Comparison of ENCODE assay signal across 28 mouse cellular contexts in genomic region chr3:96118142-96118541, GRCm38 (mm10). TPM values are rescaled to one million over a fixed set of nuclear protein-coding genes. Genes with fewer than 3 reads are reported as not detected.
DNase-seq lines count a peak whose midpoint lies in the region; ATAC-seq and TF ChIP-seq lines count a peak whose summit lies in the region.
"Had no signal": no experiment of that assay in that cellular context is flagged by ENCODE, and none has a peak within 500 bp of the region (broad histone marks: within the 10 kb centered on the region; RNA-seq: fewer than 3 reads in every experiment).

No protein-coding gene starts in this region.

- no peak for TF ChIP-seq POLR2A in MEL (IDR thresholded peaks at IDR 0.05; ENCODE audit: control insufficient read depth in 1 of 2, insufficient read depth in 1 of 2, low read depth in 1 of 2, low read length in 2 of 2, poor library complexity in 1 of 2)

- peak in 1 of 2 experiments; percentile 10; a peak in 1 of 4 replicates for TF ChIP-seq EP300 in MEL (IDR thresholded peaks at IDR 0.05; ENCODE audit: low read depth in 1 of 2, low read length in 2 of 2)

- ATAC-seq in megakaryocyte-erythroid progenitor cell, adult 5-6 weeks (replicated peaks; ENCODE audit: low FRiP score, low TSS enrichment, poor library complexity, severe bottlenecking) = peak; percentile 52; the same call in 1 of the 2 replicates
- ATAC-seq in midbrain, embryonic 14.5 days (ENCODE audit: low FRiP score, low TSS enrichment) = no peak
- no peak for ATAC-seq in midbrain, embryonic 16.5 days
- ATAC-seq: forebrain, embryonic 14.5 days; hindbrain, postnatal 0 days; intestine, embryonic 15.5 days; midbrain, embryonic 13.5 days; Patski had no signal

- DNase-seq in layer of hippocampus, adult 9-11 months = peak; percentile 27
- DNase-seq in layer of hippocampus, adult 11-12 months (ENCODE audit: low spot score) = no peak
- DNase-seq in MEL (ENCODE audit: low read depth, low spot score) = peak; percentile 63
- DNase-seq in brain, adult 2 months (ENCODE audit: low read depth, low spot score) = peak; percentile 77
- no peak for DNase-seq in midbrain, embryonic 10.5 days (ENCODE audit: low spot score)
- DNase-seq in midbrain, embryonic 14.5 days = no peak
- DNase-seq: adrenal gland, postnatal 14 days; cerebellum, adult 2 months; cerebellum, postnatal 25 days; gastrocnemius, postnatal 14 days; heart, adult 11 months; kidney, adult 2 months; kidney, postnatal 36 days; left cerebral cortex, postnatal 4 days; lung, adult 2 months; lung, postnatal 10 days; right cerebral cortex, postnatal 4 days had no signal

- TF ChIP-seq RAD21 in MEL (IDR thresholded peaks at IDR 0.05; ENCODE audit: low read depth, low read length) = no peak

- TF ChIP-seq CTCF in MEL (IDR thresholded peaks at IDR 0.05 in 2 of 3, conservative IDR thresholded peaks at IDR 0.05 in 1 of 3; ENCODE audit: control insufficient read depth in 1 of 3, insufficient read depth in 1 of 3, low read depth in 2 of 3, low read length in 3 of 3, poor library complexity in 1 of 3, severe bottlenecking in 1 of 3) = no peak

- H3K9me3 ChIP-seq in MEL (replicated peaks; ENCODE audit: insufficient read depth, low read length) = no peaks in the 10 kb centered on the region
- H3K9me3 ChIP-seq in midbrain, embryonic 10.5 days (replicated peaks) = no peaks in the 10 kb centered on the region
- H3K9me3 ChIP-seq in midbrain, embryonic 14.5 days (ENCODE audit: control insufficient read depth, low read length) = no peaks in the 10 kb centered on the region
- H3K9me3 ChIP-seq in midbrain, embryonic 16.5 days (replicated peaks; ENCODE audit: control insufficient read depth, low read length, poor library complexity, severe bottlenecking) = no peaks in the 10 kb centered on the region
- H3K9me3 ChIP-seq: heart, embryonic 10.5 days; heart, embryonic 15.5 days; intestine, embryonic 15.5 days; midbrain, embryonic 13.5 days had no signal

- no peak overlapping the region for H3K27ac ChIP-seq in MEL (ENCODE audit: control insufficient read depth, low read depth, low read length)
- H3K27ac ChIP-seq in midbrain, embryonic 10.5 days (replicated peaks) = no peak overlapping the region
- no peak overlapping the region for H3K27ac ChIP-seq in midbrain, embryonic 14.5 days (replicated peaks; ENCODE audit: low read depth, low read length)
- no peak overlapping the region for H3K27ac ChIP-seq in midbrain, embryonic 16.5 days (ENCODE audit: low read length)
- H3K27ac ChIP-seq: heart, embryonic 10.5 days; heart, embryonic 15.5 days; hindbrain, postnatal 0 days; intestine, embryonic 15.5 days; liver, embryonic 14.5 days; midbrain, embryonic 13.5 days had no signal

- no peak overlapping the region for H3K4me2 ChIP-seq in midbrain, embryonic 14.5 days (ENCODE audit: low read length)
- H3K4me2 ChIP-seq in midbrain, embryonic 16.5 days (ENCODE audit: low read length) = no peak overlapping the region
- H3K4me2 ChIP-seq: heart, embryonic 15.5 days; intestine, embryonic 15.5 days; midbrain, embryonic 13.5 days had no signal

- H3K4me1 ChIP-seq in MEL (ENCODE audit: control insufficient read depth in 1 of 2, insufficient read depth in 2 of 2, low read length in 2 of 2) = peaks cover 3 to 10% of the 10 kb centered on the region in 2 experiments
- H3K4me1 ChIP-seq in midbrain, embryonic 10.5 days = no peaks in the 10 kb centered on the region
- no peaks in the 10 kb centered on the region for H3K4me1 ChIP-seq in midbrain, embryonic 14.5 days (ENCODE audit: control insufficient read depth, insufficient read depth, low read length)
- no peaks in the 10 kb centered on the region for H3K4me1 ChIP-seq in midbrain, embryonic 16.5 days (ENCODE audit: control insufficient read depth, insufficient read depth, low read length)
- H3K4me1 ChIP-seq: intestine, embryonic 15.5 days; midbrain, embryonic 13.5 days had no signal

- peaks cover 3% of the 10 kb centered on the region for H3K79me2 ChIP-seq in MEL (ENCODE audit: control insufficient read depth, insufficient read depth, low read length, poor library complexity)

- peaks cover 3 to 14% of the 10 kb centered on the region in 2 experiments; a peak in 3 of 4 replicates for H3K36me3 ChIP-seq in MEL (ENCODE audit: control insufficient read depth in 1 of 2, insufficient read depth in 2 of 2, low read length in 2 of 2)
- no peaks in the 10 kb centered on the region for H3K36me3 ChIP-seq in midbrain, embryonic 10.5 days
- no peaks in the 10 kb centered on the region for H3K36me3 ChIP-seq in midbrain, embryonic 14.5 days (ENCODE audit: control insufficient read depth, insufficient read depth, low read length)
- H3K36me3 ChIP-seq in midbrain, embryonic 16.5 days (ENCODE audit: control insufficient read depth, insufficient read depth, low read length) = no peaks in the 10 kb centered on the region
- H3K36me3 ChIP-seq: heart, embryonic 10.5 days; heart, embryonic 15.5 days; intestine, embryonic 15.5 days; midbrain, embryonic 13.5 days had no signal

- no peaks in the 10 kb centered on the region for H3K27me3 ChIP-seq in MEL (ENCODE audit: control insufficient read depth in 1 of 2, insufficient read depth in 2 of 2, low read length in 2 of 2)
- no peaks in the 10 kb centered on the region for H3K27me3 ChIP-seq in midbrain, embryonic 10.5 days (ENCODE audit: low read depth, poor library complexity, severe bottlenecking)
- no peaks in the 10 kb centered on the region for H3K27me3 ChIP-seq in midbrain, embryonic 14.5 days (ENCODE audit: control insufficient read depth, insufficient read depth, low read length)
- H3K27me3 ChIP-seq in midbrain, embryonic 16.5 days (ENCODE audit: control insufficient read depth, insufficient read depth, low read depth, low read length) = no peaks in the 10 kb centered on the region
- H3K27me3 ChIP-seq: CH12.LX; heart, embryonic 15.5 days; intestine, embryonic 15.5 days; midbrain, embryonic 13.5 days; Patski had no signal

- no peak overlapping the region for H3K4me3 ChIP-seq in MEL (ENCODE audit: control insufficient read depth in 1 of 2, insufficient read depth in 1 of 2, low read depth in 2 of 2, low read length in 2 of 2)
- H3K4me3 ChIP-seq in midbrain, embryonic 10.5 days = no peak overlapping the region
- no peak overlapping the region for H3K4me3 ChIP-seq in midbrain, embryonic 14.5 days (replicated peaks; ENCODE audit: low read depth, low read length)
- no peak overlapping the region for H3K4me3 ChIP-seq in midbrain, embryonic 16.5 days (ENCODE audit: low read depth, low read length)
- H3K4me3 ChIP-seq: heart, embryonic 10.5 days; heart, embryonic 15.5 days; intestine, embryonic 15.5 days; midbrain, embryonic 13.5 days had no signal

- 90% methylated on average over 2 of the region's 2 CpGs for WGBS in midbrain, embryonic 10.5 days
- WGBS in midbrain, embryonic 14.5 days = 82% methylated on average over 2 of the region's 2 CpGs
- WGBS in midbrain, embryonic 16.5 days = 74% methylated on average over 2 of the region's 2 CpGs

- H3K9ac ChIP-seq in MEL (ENCODE audit: control insufficient read depth, low read depth, low read length, poor library complexity, severe bottlenecking) = no peak overlapping the region
- H3K9ac ChIP-seq in midbrain, embryonic 14.5 days (replicated peaks; ENCODE audit: low read length) = no peak overlapping the region
- H3K9ac ChIP-seq in midbrain, embryonic 16.5 days (ENCODE audit: low read depth, low read length) = no peak overlapping the region
- H3K9ac ChIP-seq: heart, embryonic 15.5 days; intestine, embryonic 15.5 days; liver, embryonic 14.5 days; midbrain, embryonic 13.5 days had no signal

RNA-seq across cellular contexts. Expression of gene Otud7b, which starts 13.8 kb away (rescaled TPM):
- 25.8 and 27.5 TPM in 2 replicates for total RNA-seq in MEL (2012; rRNA removed)
- 10 to 100 TPM; 17.9 to 24.4 TPM for polyA plus RNA-seq in MEL (2012; ENCODE audit: insufficient read depth in 1 of 2, insufficient read length in 2 of 2, low read depth in 1 of 2, low replicate concordance in 2 of 2, missing spikeins in 1 of 2)
- 9.7 and 12.3 TPM in 2 replicates for total RNA-seq in megakaryocyte-erythroid progenitor cell, adult 5-6 weeks (2014; fragmentation: Nextera tagmentation)
- total RNA-seq in megakaryocyte-erythroid progenitor cell, adult 5-6 weeks (2017) = 11.7 and 15.5 TPM in 2 replicates
- polyA plus RNA-seq in midbrain, embryonic 10.5 days (2016; fragmentation: Nextera tagmentation; extraction: Ambion mirVana) = 16.5 and 18.9 TPM in 2 replicates
- 5.3 and 6.1 TPM in 2 replicates for polyA plus RNA-seq in midbrain, embryonic 14.5 days (2014; fragmentation: Nextera tagmentation; extraction: Ambion mirVana)
- 7.0 and 8.4 TPM in 2 replicates for polyA plus RNA-seq in midbrain, embryonic 16.5 days (2015; fragmentation: Nextera tagmentation; extraction: Ambion mirVana)

RNA-seq across cellular contexts. Expression of gene Mtmr11, which starts 43.7 kb away (rescaled TPM):
- 0.62 and 0.77 TPM in 2 replicates for total RNA-seq in MEL (2012; rRNA removed)
- 1 to 10 TPM in 1 of 2 experiments, not detected in 1; 1.4 TPM for polyA plus RNA-seq in MEL (2012; ENCODE audit: insufficient read depth in 1 of 2, insufficient read length in 2 of 2, low read depth in 1 of 2, low replicate concordance in 2 of 2, missing spikeins in 1 of 2)
- not detected in 2 replicates for total RNA-seq in megakaryocyte-erythroid progenitor cell, adult 5-6 weeks (2014; fragmentation: Nextera tagmentation)
- not detected in 2 replicates for total RNA-seq in megakaryocyte-erythroid progenitor cell, adult 5-6 weeks (2017)
- 7.8 and 9.6 TPM in 2 replicates for polyA plus RNA-seq in midbrain, embryonic 10.5 days (2016; fragmentation: Nextera tagmentation; extraction: Ambion mirVana)
- polyA plus RNA-seq in midbrain, embryonic 14.5 days (2014; fragmentation: Nextera tagmentation; extraction: Ambion mirVana) = 6.1 and 11.8 TPM in 2 replicates
- polyA plus RNA-seq in midbrain, embryonic 16.5 days (2015; fragmentation: Nextera tagmentation; extraction: Ambion mirVana) = 7.8 and 15.1 TPM in 2 replicates

RNA-seq across cellular contexts. Expression of gene Sf3b4, which starts 54.0 kb away (rescaled TPM):
- total RNA-seq in MEL (2012; rRNA removed) = 135 and 157 TPM in 2 replicates
- 100 to 1,000 TPM; 102 to 423 TPM for polyA plus RNA-seq in MEL (2012; ENCODE audit: insufficient read depth in 1 of 2, insufficient read length in 2 of 2, low read depth in 1 of 2, low replicate concordance in 2 of 2, missing spikeins in 1 of 2)
- 139 and 173 TPM in 2 replicates for total RNA-seq in megakaryocyte-erythroid progenitor cell, adult 5-6 weeks (2014; fragmentation: Nextera tagmentation)
- 24.7 and 36.9 TPM in 2 replicates for total RNA-seq in megakaryocyte-erythroid progenitor cell, adult 5-6 weeks (2017)
- 262 and 271 TPM in 2 replicates for polyA plus RNA-seq in midbrain, embryonic 10.5 days (2016; fragmentation: Nextera tagmentation; extraction: Ambion mirVana)
- 146 and 148 TPM in 2 replicates for polyA plus RNA-seq in midbrain, embryonic 14.5 days (2014; fragmentation: Nextera tagmentation; extraction: Ambion mirVana)
- polyA plus RNA-seq in midbrain, embryonic 16.5 days (2015; fragmentation: Nextera tagmentation; extraction: Ambion mirVana) = 134 and 136 TPM in 2 replicates

RNA-seq across cellular contexts. Expression of gene Vps45, which starts 59.9 kb away (rescaled TPM):
- 24.4 and 28.9 TPM in 2 replicates for total RNA-seq in MEL (2012; rRNA removed)
- 10 to 100 TPM; 20.6 to 92.0 TPM for polyA plus RNA-seq in MEL (2012; ENCODE audit: insufficient read depth in 1 of 2, insufficient read length in 2 of 2, low read depth in 1 of 2, low replicate concordance in 2 of 2, missing spikeins in 1 of 2)
- total RNA-seq in megakaryocyte-erythroid progenitor cell, adult 5-6 weeks (2014; fragmentation: Nextera tagmentation) = 29.7 and 38.8 TPM in 2 replicates
- total RNA-seq in megakaryocyte-erythroid progenitor cell, adult 5-6 weeks (2017) = 13.4 and 16.6 TPM in 2 replicates
- polyA plus RNA-seq in midbrain, embryonic 10.5 days (2016; fragmentation: Nextera tagmentation; extraction: Ambion mirVana) = 28.6 and 33.3 TPM in 2 replicates
- polyA plus RNA-seq in midbrain, embryonic 14.5 days (2014; fragmentation: Nextera tagmentation; extraction: Ambion mirVana) = 46.4 and 54.6 TPM in 2 replicates
- 62.0 and 64.7 TPM in 2 replicates for polyA plus RNA-seq in midbrain, embryonic 16.5 days (2015; fragmentation: Nextera tagmentation; extraction: Ambion mirVana)

Comparison
In these comparisons a context has a peak if more than half of its experiments do, and no peak if none do; other contexts are left out.
1. DNase-seq: peak in layer of hippocampus, adult 9-11 months (single experiment), MEL (single experiment) and brain, adult 2 months (single experiment); none in layer of hippocampus, adult 11-12 months (single experiment), midbrain, embryonic 10.5 days (single experiment) and midbrain, embryonic 14.5 days (single experiment).